In the genomic region with DNA sequence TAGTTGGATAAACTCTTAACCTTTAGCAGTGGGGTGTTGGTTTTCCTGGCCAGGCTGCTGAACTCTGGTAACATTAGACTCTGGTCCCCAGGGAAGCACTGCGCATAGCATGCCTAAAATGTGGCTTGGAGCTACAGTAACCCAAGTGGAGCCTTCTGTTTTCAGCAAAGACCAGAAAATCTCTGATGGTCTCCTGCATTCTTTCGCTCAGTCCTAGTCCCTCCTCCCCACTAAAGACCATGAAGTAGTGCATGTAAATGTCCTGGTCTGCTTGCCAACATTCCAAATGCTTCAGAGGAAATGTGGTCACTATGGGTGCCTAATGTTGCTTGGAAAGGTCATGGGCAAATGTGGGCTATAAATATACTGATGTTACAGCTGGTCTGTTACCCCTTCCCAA, we compare ENCODE assay signal across 16 mouse cellular contexts.
DNase-seq lines count a peak whose midpoint lies in the region; ATAC-seq lines count a peak whose summit lies in the region.
"Had no signal": no experiment of that assay in that cellular context is flagged by ENCODE, and none has a peak within 500 bp of the region (broad histone marks: within the 10 kb centered on the region; RNA-seq: fewer than 3 reads in every experiment).

No protein-coding gene starts in this region.

- no peaks in the 10 kb centered on the region for H3K27me3 ChIP-seq in intestine, embryonic 16.5 days (replicated peaks; ENCODE audit: control insufficient read depth, insufficient read depth, low read length)
- no peaks in the 10 kb centered on the region for H3K27me3 ChIP-seq in midbrain, embryonic 13.5 days
- H3K27me3 ChIP-seq: heart, embryonic 15.5 days; neural tube, embryonic 13.5 days had no signal

- no peak overlapping the region for H3K27ac ChIP-seq in intestine, embryonic 16.5 days (ENCODE audit: low read length)
- no peak overlapping the region for H3K27ac ChIP-seq in midbrain, embryonic 13.5 days
- H3K27ac ChIP-seq: heart, embryonic 15.5 days; neural tube, embryonic 13.5 days had no signal

- no peaks in the 10 kb centered on the region for H3K9me3 ChIP-seq in intestine, embryonic 16.5 days (ENCODE audit: control insufficient read depth, low read length)
- 0 out of 2 replicates have a peak, but pooled peaks cover 3% of the 10 kb centered on the region for H3K9me3 ChIP-seq in midbrain, embryonic 13.5 days
- H3K9me3 ChIP-seq: heart, embryonic 15.5 days; neural tube, embryonic 13.5 days had no signal

- H3K4me1 ChIP-seq in intestine, embryonic 16.5 days (ENCODE audit: control insufficient read depth, insufficient read depth, low read length) = no peaks in the 10 kb centered on the region
- no peaks in the 10 kb centered on the region for H3K4me1 ChIP-seq in midbrain, embryonic 13.5 days (replicated peaks)
- H3K4me1 ChIP-seq: neural tube, embryonic 13.5 days had no signal

- no peak overlapping the region for H3K4me2 ChIP-seq in intestine, embryonic 16.5 days (ENCODE audit: low read depth, low read length)
- no peak overlapping the region for H3K4me2 ChIP-seq in midbrain, embryonic 13.5 days (replicated peaks)
- H3K4me2 ChIP-seq: heart, embryonic 15.5 days; lung, embryonic 14.5 days; neural tube, embryonic 13.5 days had no signal

- no peak overlapping the region for H3K4me3 ChIP-seq in intestine, embryonic 16.5 days (ENCODE audit: low read length)
- no peak overlapping the region for H3K4me3 ChIP-seq in midbrain, embryonic 13.5 days (replicated peaks)
- H3K4me3 ChIP-seq: heart, embryonic 15.5 days; neural tube, embryonic 13.5 days had no signal

- ATAC-seq in intestine, embryonic 16.5 days = no peak
- no peak for ATAC-seq in midbrain, embryonic 13.5 days
- ATAC-seq: intestine, postnatal 0 days had no signal

- WGBS in intestine, embryonic 16.5 days = 80% methylated on average over 2 of the region's 2 CpGs
- WGBS in midbrain, embryonic 13.5 days = 88% methylated on average over 2 of the region's 2 CpGs

- H3K36me3 ChIP-seq in intestine, embryonic 16.5 days (ENCODE audit: control insufficient read depth, insufficient read depth, low read length) = no peaks in the 10 kb centered on the region
- H3K36me3 ChIP-seq in midbrain, embryonic 13.5 days = no peaks in the 10 kb centered on the region
- H3K36me3 ChIP-seq: G1E; heart, embryonic 15.5 days; neural tube, embryonic 13.5 days had no signal

- peak; percentile 10 to 45 for DNase-seq in adrenal gland, adult (ENCODE audit: inconsistent age in 2 of 2, low spot score in 1 of 2)
- DNase-seq in adrenal gland, adult 18-20 months (ENCODE audit: low spot score in 2 of 2) = no peak
- peak; percentile 85 for DNase-seq in adipocyte (ENCODE audit: low spot score)
- DNase-seq in gastrocnemius, adult 8-10 months (ENCODE audit: low spot score in 2 of 2) = peak; percentile 74 to 80
- peak; percentile 49 for DNase-seq in kidney, adult 9 months
- DNase-seq in frontal cortex, postnatal 14 days (ENCODE audit: low spot score in 2 of 2) = no peak
- DNase-seq: cerebellum, adult 9-11 months; lung, embryonic 14.5 days; midbrain, embryonic 14.5 days; right cerebral cortex, postnatal 25 days had no signal

- no peak overlapping the region for H3K9ac ChIP-seq in intestine, embryonic 16.5 days (ENCODE audit: low read depth, low read length)
- no peak overlapping the region for H3K9ac ChIP-seq in midbrain, embryonic 13.5 days (replicated peaks)
- H3K9ac ChIP-seq: heart, embryonic 15.5 days; lung, embryonic 14.5 days; neural tube, embryonic 13.5 days had no signal

Comparison
In these comparisons a context has a peak if more than half of its experiments do, and no peak if none do; other contexts are left out.
1. DNase-seq: peak in adrenal gland, adult (2 of 2), adipocyte (single experiment), gastrocnemius, adult 8-10 months (2 of 2) and kidney, adult 9 months (single experiment); none in adrenal gland, adult 18-20 months (0 of 2) and frontal cortex, postnatal 14 days (0 of 2).